Mouse (Mus musculus) layer of hippocampus, adult 18-20 months (tissue): ENCODE results near the gene Nsmf. TPM values are rescaled to one million over a fixed set of nuclear protein-coding genes. Genes with fewer than 3 reads are reported as not detected.

ENCODE experiments used
- DNase-seq, 2 experiments: peaks; one replicate each; pipeline ENCODE4 v3.0.0; 2022; ENCODE audit warnings: low spot score in 2 of 2
- microRNA-seq, 2 experiments: library from miRNA; unstranded; fragments of <30 nt; microRNA quantifications; one replicate each; pipeline ENCODE4 v1.2.0; 2021
- total RNA-seq, 2 experiments: library from RNA; stranded (reverse); gene quantifications; 2 replicates each; pipeline ENCODE4 v1.2.3; 2021

The Nsmf gene
- total RNA-seq, 2 experiments from 2014 or later: 950 to 953 TPM

GRCm38 (mm10) chr2:25083697-25084096 lies 29.5 kb downstream of the Nsmf start:
- no peak for DNase-seq

GRCm38 (mm10) chr2:25085571-25085970 lies 31.4 kb downstream of the Nsmf start:
- no peak for DNase-seq

DNA sequence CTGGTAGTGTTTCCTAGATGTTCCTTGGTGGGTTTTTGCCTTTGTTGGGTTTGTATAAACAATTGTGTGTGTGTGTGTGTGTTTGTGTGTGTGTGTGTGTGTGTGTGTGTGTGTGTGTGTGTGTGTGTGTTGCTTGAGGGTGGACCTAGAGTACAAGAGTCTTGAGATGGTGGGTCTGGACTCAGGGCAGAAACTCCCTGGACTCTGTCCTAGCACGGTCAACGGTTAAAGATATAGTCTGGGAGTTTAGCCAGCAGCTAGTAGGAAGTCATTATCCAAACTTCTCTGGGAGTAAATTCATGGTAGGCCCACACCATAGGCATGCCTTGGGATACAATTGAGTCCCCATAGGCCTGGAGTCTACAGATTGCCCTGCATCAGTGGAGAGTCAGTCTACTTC lies 33.7 kb downstream of the Nsmf start:
- DNase-seq: no peak

DNA sequence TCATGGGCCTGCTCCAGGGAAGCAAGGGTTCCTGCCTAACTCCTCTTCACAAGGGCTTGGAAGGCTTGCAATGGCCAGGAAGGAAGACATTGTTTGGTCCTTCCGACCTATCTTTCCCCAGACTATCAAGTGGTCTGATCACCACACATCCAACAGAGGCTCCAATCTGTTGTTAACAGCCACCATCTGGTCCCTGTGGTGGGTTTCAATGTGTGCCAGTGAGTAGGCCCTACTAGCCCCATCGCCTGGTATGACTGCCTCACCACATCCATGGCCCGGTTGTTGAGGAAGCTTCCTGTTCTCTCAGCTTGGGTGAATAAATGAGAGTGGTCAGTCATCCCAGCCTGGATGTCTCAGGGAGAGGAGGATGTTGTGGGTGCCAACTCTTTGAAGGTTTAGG lies 34.5 kb downstream of the Nsmf start:
- DNase-seq: no peak

DNA sequence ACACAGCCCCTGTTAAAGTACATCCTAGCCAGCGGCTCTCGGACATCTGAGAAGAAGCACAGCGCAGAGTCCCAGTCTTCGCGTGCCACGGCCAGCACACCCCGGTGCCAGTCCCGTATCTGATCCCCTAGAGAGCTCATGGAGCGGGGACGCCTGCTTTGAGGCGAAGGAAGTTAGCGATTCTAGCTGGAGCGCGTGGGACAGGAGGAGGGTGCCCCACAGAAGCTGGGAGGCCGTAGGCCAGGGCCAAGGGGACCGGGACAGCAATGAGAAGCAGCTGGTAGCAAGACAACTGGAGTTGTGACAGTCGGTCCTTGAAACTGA lies 40.6 kb downstream of the Nsmf start:
- DNase-seq: no peak

DNA sequence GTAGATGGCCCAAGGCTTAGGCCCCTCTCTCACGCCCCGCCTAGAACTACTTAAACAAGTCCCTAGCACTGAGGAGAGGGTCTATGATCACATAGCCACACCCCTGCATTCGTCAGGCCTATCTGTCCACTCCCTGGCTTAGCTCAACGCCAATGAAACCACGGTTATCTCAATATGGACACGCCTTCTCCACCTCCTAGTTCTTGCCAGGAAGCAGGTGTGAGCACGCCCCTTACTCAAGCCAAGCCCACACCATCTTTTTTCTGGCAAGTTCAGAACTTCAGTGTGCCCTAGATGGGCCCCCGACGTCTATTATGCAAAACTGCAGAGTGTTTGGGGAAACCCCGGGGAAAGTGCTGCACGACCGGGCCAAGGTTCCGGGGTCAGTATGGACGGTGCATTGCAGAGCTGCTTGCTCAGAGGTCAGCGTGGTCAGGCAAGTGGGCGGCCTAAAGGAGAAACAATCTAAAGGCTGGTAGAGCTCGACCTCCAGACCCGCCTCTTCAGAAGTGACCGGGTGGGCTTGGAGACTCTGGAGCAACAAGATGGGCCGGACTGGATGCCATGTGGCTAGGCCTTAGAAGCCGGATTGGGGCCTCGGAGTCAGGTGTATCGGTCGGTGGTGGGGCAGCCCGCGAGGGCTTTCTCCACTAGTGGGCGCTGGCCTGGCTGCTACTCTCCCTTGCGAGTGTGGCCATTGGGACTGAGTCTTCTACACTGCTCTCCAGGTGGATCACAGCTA lies 41.1 kb downstream of the Nsmf start, which contains the start of gene Noxa1:
Gene Noxa1 (minus strand): TSS at position 41 of the 742 bp plus-strand sequence.
- DNase-seq: no peak

- DNase-seq: peak in 1 of 2 experiments; percentile 40
Observed at GRCm38 (mm10) chr2:25098005-25098615, 44.0 kb downstream of the Nsmf start.

GRCm38 (mm10) chr2:25098956-25099355 lies 44.8 kb downstream of the Nsmf start:
- peak in 1 of 2 experiments; percentile 47 for DNase-seq

DNA sequence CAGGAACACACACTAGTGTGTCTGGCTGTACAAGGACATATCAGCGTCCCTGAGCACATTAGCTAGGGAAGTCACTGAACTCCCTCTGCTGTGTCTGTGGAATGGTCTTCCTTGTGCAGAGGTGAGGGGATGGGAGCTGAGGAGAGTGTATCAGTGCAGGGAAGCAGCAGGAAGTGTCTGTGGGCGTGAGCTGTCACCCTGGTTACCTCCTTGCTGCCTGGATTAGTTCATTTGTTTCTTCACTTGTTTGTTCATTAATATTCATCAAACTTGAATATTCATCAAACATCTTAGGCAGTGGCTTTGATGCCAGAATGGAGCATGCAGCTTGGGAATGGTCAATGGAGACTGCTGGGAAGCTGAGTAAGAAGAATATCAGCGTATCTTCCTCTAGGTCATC lies 45.5 kb downstream of the Nsmf start:
- DNase-seq: no peak

DNA sequence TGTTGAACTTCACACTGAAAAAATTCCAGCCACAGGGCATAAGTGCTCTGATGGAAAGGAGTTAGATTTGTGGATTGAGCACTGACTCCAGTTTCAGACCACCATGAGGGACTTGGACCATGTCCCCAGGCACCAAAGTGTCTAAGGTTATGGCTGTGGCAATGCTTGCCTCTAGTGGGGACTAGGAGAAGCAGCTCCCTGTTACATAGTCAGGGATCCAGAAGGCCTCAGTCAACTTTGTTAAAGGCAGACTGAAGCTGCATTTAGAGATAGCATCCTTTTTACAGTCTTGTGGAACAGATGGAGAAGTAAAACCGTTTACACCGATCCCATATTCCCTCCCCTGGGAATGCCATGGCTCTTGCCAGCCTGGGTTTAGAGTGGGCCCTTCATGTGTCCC lies 50.0 kb downstream of the Nsmf start:
- DNase-seq: no peak

- DNase-seq: no peak
Observed at GRCm38 (mm10) chr2:25106045-25106444, 51.9 kb downstream of the Nsmf start.

DNA sequence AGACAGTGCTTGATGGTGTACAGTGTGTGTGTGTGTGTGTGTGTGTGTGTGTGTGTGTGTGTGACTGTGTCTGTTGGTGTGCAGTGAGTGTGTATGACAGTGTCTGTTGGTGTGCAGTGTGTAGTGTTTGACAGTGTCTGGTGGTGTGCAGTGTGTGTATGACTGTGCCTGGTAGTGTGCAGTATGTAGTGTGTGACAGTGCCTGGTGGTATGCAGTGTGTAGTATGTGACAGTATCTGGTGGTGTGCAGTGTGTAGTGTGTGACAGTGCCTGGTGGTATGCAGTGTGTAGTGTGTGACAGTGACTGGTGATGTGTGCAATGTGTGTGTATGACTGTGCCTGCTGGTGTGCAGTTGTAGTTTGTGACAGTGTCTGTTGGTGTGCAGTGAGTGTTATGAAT lies 55.3 kb downstream of the Nsmf start:
- DNase-seq: no peak

DNA sequence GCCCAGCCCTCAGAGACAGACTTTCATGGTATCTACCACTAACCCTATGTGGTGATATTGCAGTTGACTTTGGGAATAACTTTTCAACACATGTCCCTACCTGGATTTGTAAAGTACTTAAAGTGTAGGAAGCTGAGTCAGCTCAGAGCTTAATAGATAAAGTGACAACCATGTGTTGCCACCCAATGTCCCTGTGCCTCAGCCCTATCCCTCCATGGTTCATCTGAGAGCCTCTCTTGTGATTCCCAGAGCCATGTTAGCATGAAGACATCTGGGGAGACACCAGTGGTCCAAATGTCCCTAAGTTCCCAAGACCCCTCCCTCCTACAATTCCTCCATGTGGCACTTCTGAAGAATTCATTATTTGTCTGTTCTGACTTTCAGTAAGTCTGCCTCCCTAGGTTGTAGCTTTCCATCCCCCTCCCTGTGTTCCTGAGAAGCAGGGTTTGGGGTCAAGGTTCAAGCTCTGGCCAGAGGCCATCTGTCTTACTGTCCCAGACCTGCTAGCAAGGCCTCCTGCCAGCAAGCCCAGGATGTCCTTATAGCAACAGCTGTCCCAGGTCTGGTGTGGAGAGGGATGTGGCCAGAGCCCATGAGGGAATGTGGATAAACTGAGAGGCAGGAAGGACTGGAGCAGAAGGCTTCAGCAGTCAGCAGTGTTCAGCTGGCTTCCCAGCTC lies 56.5 kb downstream of the Nsmf start:
- no peak for DNase-seq

- no peak for DNase-seq
Observed at GRCm38 (mm10) chr2:25111184-25111791, 57.1 kb downstream of the Nsmf start.

Small RNA genes lying within 50 kb of the gene (microRNA-seq; reads per million reads assigned to microRNA genes)
- gene Gm24328 (0 reads per million in 2 experiments), gene Mir7664 (0 to 1.2 reads per million in 2 experiments)

Other genes with a start within 250 kb of the Nsmf start
- 10 to 100 TPM; 53.3 to 58.8 TPM for gene Ehmt1, start 134.7 kb upstream of the Nsmf start, total RNA-seq
- gene Arrdc1, start 119.1 kb upstream of the Nsmf start, total RNA-seq: 10 to 100 TPM; 11.2 to 11.3 TPM
- 10 to 100 TPM; 36.4 to 39.1 TPM for gene Zmynd19, start 104.6 kb upstream of the Nsmf start, total RNA-seq
- gene Dph7, start 92.0 kb upstream of the Nsmf start, total RNA-seq: 10 to 100 TPM; 34.1 to 34.2 TPM
- gene Mrpl41, start 79.3 kb upstream of the Nsmf start, total RNA-seq: 10 to 100 TPM; 88.0 to 88.2 TPM
- gene Pnpla7, start 78.3 kb upstream of the Nsmf start, total RNA-seq: 10 to 100 TPM; 29.7 to 32.4 TPM
- not detected for gene Entpd8, start 25.9 kb downstream of the Nsmf start, total RNA-seq
- not detected for gene Noxa1, start 40.8 kb downstream of the Nsmf start, total RNA-seq
- gene Nrarp, start 126.4 kb downstream of the Nsmf start, total RNA-seq: 10 to 100 TPM; 19.5 to 21.0 TPM
- 1 to 10 TPM; 1.9 to 2.3 TPM for gene Tor4a, start 142.5 kb downstream of the Nsmf start, total RNA-seq
- 10 to 100 TPM; 56.7 to 60.0 TPM for gene Nelfb, start 157.1 kb downstream of the Nsmf start, total RNA-seq
- under 1 TPM; 0.18 to 0.25 TPM for gene Stpg3, start 160.3 kb downstream of the Nsmf start, total RNA-seq
- under 1 TPM in 1 of 2 experiments, not detected in 1; 0.69 TPM for gene Fam166a, start 164.4 kb downstream of the Nsmf start, total RNA-seq
- gene Tubb4b, start 170.3 kb downstream of the Nsmf start, total RNA-seq: 100 to 1,000 TPM; 277 to 310 TPM
- gene Slc34a3, start 180.0 kb downstream of the Nsmf start, total RNA-seq: not detected
- gene Rnf224, start 182.4 kb downstream of the Nsmf start, total RNA-seq: not detected
- 100 to 1,000 TPM; 237 to 250 TPM for gene Rnf208, start 187.9 kb downstream of the Nsmf start, total RNA-seq
- not detected for gene Cysrt1, start 188.1 kb downstream of the Nsmf start, total RNA-seq
- 1 to 10 TPM; 3.8 to 3.9 TPM for gene AL732309.1, start 192.5 kb downstream of the Nsmf start, total RNA-seq
- 10 to 100 TPM; 35.7 to 38.8 TPM for gene Tmem203, start 201.1 kb downstream of the Nsmf start, total RNA-seq
- 10 to 100 TPM; 21.2 to 23.1 TPM for gene Tprn, start 208.3 kb downstream of the Nsmf start, total RNA-seq
- gene Ssna1, start 218.1 kb downstream of the Nsmf start, total RNA-seq: 10 to 100 TPM; 62.5 to 66.2 TPM
- 10 to 100 TPM; 79.8 to 84.4 TPM for gene Anapc2, start 218.1 kb downstream of the Nsmf start, total RNA-seq
- gene Tmem210, start 233.8 kb downstream of the Nsmf start, total RNA-seq: not detected
- not detected for gene Lrrc26, start 235.6 kb downstream of the Nsmf start, total RNA-seq